ENCODE assay signal across 21 mouse cellular contexts in genomic region chr9:54689446-54689845, GRCm38 (mm10). TPM values are rescaled to one million over a fixed set of nuclear protein-coding genes. Genes with fewer than 3 reads are reported as not detected.
DNase-seq lines count a peak whose midpoint lies in the region; ATAC-seq and TF ChIP-seq lines count a peak whose summit lies in the region.
"Had no signal": no experiment of that assay in that cellular context is flagged by ENCODE, and none has a peak within 500 bp of the region (broad histone marks: within the 10 kb centered on the region; RNA-seq: fewer than 3 reads in every experiment).

No protein-coding gene starts in this region.

- no peaks in the 10 kb centered on the region for H3K4me1 ChIP-seq in midbrain, embryonic 11.5 days (ENCODE audit: control insufficient read depth, insufficient read depth, low read length)
- H3K4me1 ChIP-seq in midbrain, embryonic 10.5 days: peaks cover 17% of the 10 kb centered on the region
- H3K4me1 ChIP-seq in midbrain, postnatal 0 days (ENCODE audit: insufficient read depth, low read length): no peaks in the 10 kb centered on the region
- H3K4me1 ChIP-seq in midbrain, embryonic 14.5 days (ENCODE audit: control insufficient read depth, insufficient read depth, low read length): no peaks in the 10 kb centered on the region
- peaks cover 8% of the 10 kb centered on the region for H3K4me1 ChIP-seq in neural tube, embryonic 15.5 days

- H3K36me3 ChIP-seq in midbrain, embryonic 11.5 days (ENCODE audit: control insufficient read depth, insufficient read depth, low read length): no peaks in the 10 kb centered on the region
- H3K36me3 ChIP-seq in midbrain, embryonic 10.5 days: no peaks in the 10 kb centered on the region
- H3K36me3 ChIP-seq in midbrain, postnatal 0 days (ENCODE audit: insufficient read depth, low read length): no peaks in the 10 kb centered on the region
- H3K36me3 ChIP-seq in midbrain, embryonic 14.5 days (ENCODE audit: control insufficient read depth, insufficient read depth, low read length): no peaks in the 10 kb centered on the region
- no peaks in the 10 kb centered on the region for H3K36me3 ChIP-seq in neural tube, embryonic 15.5 days
- H3K36me3 ChIP-seq: G1E had no signal

- H3K9me3 ChIP-seq in midbrain, embryonic 11.5 days (ENCODE audit: control insufficient read depth, low read length): no peaks in the 10 kb centered on the region
- no peaks in the 10 kb centered on the region for H3K9me3 ChIP-seq in midbrain, embryonic 10.5 days (replicated peaks)
- no peaks in the 10 kb centered on the region for H3K9me3 ChIP-seq in midbrain, postnatal 0 days (ENCODE audit: low read length)
- H3K9me3 ChIP-seq in midbrain, embryonic 14.5 days (ENCODE audit: control insufficient read depth, low read length): no peaks in the 10 kb centered on the region
- H3K9me3 ChIP-seq in neural tube, embryonic 15.5 days (replicated peaks): no peaks in the 10 kb centered on the region
- H3K9me3 ChIP-seq: G1E had no signal

- H3K9ac ChIP-seq in midbrain, embryonic 11.5 days (ENCODE audit: low read length): no peak overlapping the region
- no peak overlapping the region for H3K9ac ChIP-seq in midbrain, postnatal 0 days (replicated peaks; ENCODE audit: low read length, poor library complexity, severe bottlenecking)
- no peak overlapping the region for H3K9ac ChIP-seq in midbrain, embryonic 14.5 days (replicated peaks; ENCODE audit: low read length)
- H3K9ac ChIP-seq in neural tube, embryonic 15.5 days (replicated peaks): no peak overlapping the region

- TF ChIP-seq CTCF in midbrain, postnatal 0 days (IDR thresholded peaks at IDR 0.05): no peak

- peaks cover 4% of the 10 kb centered on the region; the same call in 1 of the 2 replicates for H3K27me3 ChIP-seq in midbrain, embryonic 11.5 days (ENCODE audit: control insufficient read depth, insufficient read depth, low read length)
- H3K27me3 ChIP-seq in midbrain, embryonic 10.5 days (ENCODE audit: low read depth, poor library complexity, severe bottlenecking): peaks cover 13% of the 10 kb centered on the region
- H3K27me3 ChIP-seq in midbrain, postnatal 0 days (ENCODE audit: insufficient read depth, low read length): no peaks in the 10 kb centered on the region
- 0 out of 2 replicates have a peak, but pooled peaks cover 6% of the 10 kb centered on the region for H3K27me3 ChIP-seq in midbrain, embryonic 14.5 days (ENCODE audit: control insufficient read depth, insufficient read depth, low read length)
- H3K27me3 ChIP-seq in neural tube, embryonic 15.5 days (replicated peaks): peaks cover 2% of the 10 kb centered on the region; the same call in 1 of the 2 replicates

- ATAC-seq in midbrain, embryonic 11.5 days (ENCODE audit: low FRiP score): no peak
- ATAC-seq in midbrain, postnatal 0 days (ENCODE audit: low FRiP score): no peak
- ATAC-seq in midbrain, embryonic 14.5 days (ENCODE audit: low FRiP score, low TSS enrichment): no peak
- ATAC-seq in neural tube, embryonic 15.5 days (ENCODE audit: low FRiP score): no peak
- ATAC-seq: activated CD4-positive, CD25-positive, alpha-beta regulatory T cell, adult 4 months; CD4-positive, CD25-positive, alpha-beta regulatory T cell, adult 4 months; Patski had no signal

- WGBS in midbrain, embryonic 11.5 days: 81% methylated on average over 8 of the region's 8 CpGs
- 84% methylated on average over 8 of the region's 8 CpGs for WGBS in midbrain, embryonic 10.5 days
- WGBS in midbrain, postnatal 0 days: 73% methylated on average over 8 of the region's 8 CpGs
- WGBS in midbrain, embryonic 14.5 days: 78% methylated on average over 8 of the region's 8 CpGs
- 63% methylated on average over 8 of the region's 8 CpGs for WGBS in neural tube, embryonic 15.5 days

- no peak overlapping the region for H3K4me3 ChIP-seq in midbrain, embryonic 11.5 days (ENCODE audit: low read depth, low read length)
- no peak overlapping the region for H3K4me3 ChIP-seq in midbrain, embryonic 10.5 days
- H3K4me3 ChIP-seq in midbrain, postnatal 0 days (ENCODE audit: low read depth, low read length): no peak overlapping the region
- no peak overlapping the region for H3K4me3 ChIP-seq in midbrain, embryonic 14.5 days (replicated peaks; ENCODE audit: low read depth, low read length)
- no peak overlapping the region for H3K4me3 ChIP-seq in neural tube, embryonic 15.5 days (replicated peaks)

- peak; percentile 89 for DNase-seq in heart, adult 11 months
- DNase-seq in heart, adult 9 months (ENCODE audit: low spot score in 2 of 2): no peak
- peak; percentile 80 for DNase-seq in midbrain, embryonic 11.5 days (ENCODE audit: low spot score, missing footprints)
- no peak for DNase-seq in midbrain, embryonic 10.5 days (ENCODE audit: low spot score)
- no peak for DNase-seq in midbrain, postnatal 0 days (ENCODE audit: low spot score)
- DNase-seq in midbrain, embryonic 14.5 days: no peak
- DNase-seq in neural tube, embryonic 10.5 days (ENCODE audit: extremely low spot score, low spot score): no peak
- DNase-seq: adrenal gland, adult 2 months; adrenal gland, adult 8-10 months; adrenal gland, postnatal 10 days; adrenal gland, postnatal 14 days; adrenal gland, postnatal 25 days; adrenal gland, postnatal 36 days; B cell, adult 2 months; cerebellum, adult 11 months; cerebellum, adult 11-12 months had no signal

- H3K4me2 ChIP-seq in midbrain, embryonic 11.5 days: no peak overlapping the region
- H3K4me2 ChIP-seq in midbrain, postnatal 0 days (ENCODE audit: low read depth, low read length, poor library complexity, severe bottlenecking): 0 out of 2 replicates have a peak overlapping the region, but pooled peaks have one; percentile 2
- no peak overlapping the region for H3K4me2 ChIP-seq in midbrain, embryonic 14.5 days (ENCODE audit: low read length)
- 0 out of 2 replicates have a peak overlapping the region, but pooled peaks have one; percentile 7 for H3K4me2 ChIP-seq in neural tube, embryonic 15.5 days

- no peak overlapping the region for H3K27ac ChIP-seq in midbrain, embryonic 11.5 days (ENCODE audit: low read depth, low read length)
- no peak overlapping the region for H3K27ac ChIP-seq in midbrain, embryonic 10.5 days (replicated peaks)
- H3K27ac ChIP-seq in midbrain, postnatal 0 days (ENCODE audit: low read depth, low read length): no peak overlapping the region
- no peak overlapping the region for H3K27ac ChIP-seq in midbrain, embryonic 14.5 days (replicated peaks; ENCODE audit: low read depth, low read length)
- H3K27ac ChIP-seq in neural tube, embryonic 15.5 days (replicated peaks): no peak overlapping the region

RNA-seq across cellular contexts. Expression of gene Dnaja4, which starts 9.2 kb away (rescaled TPM):
- polyA plus RNA-seq in midbrain, embryonic 11.5 days (2014; fragmentation: Nextera tagmentation; extraction: Ambion mirVana): 4.0 and 4.7 TPM in 2 replicates
- polyA plus RNA-seq in midbrain, embryonic 10.5 days (2016; fragmentation: Nextera tagmentation; extraction: Ambion mirVana): 3.1 and 3.2 TPM in 2 replicates
- total RNA-seq in midbrain, postnatal 0 days (2014; rRNA removed): 5.4 and 7.7 TPM in 2 replicates
- 6.7 and 8.0 TPM in 2 replicates for polyA plus RNA-seq in midbrain, postnatal 0 days (2015; fragmentation: Nextera tagmentation; extraction: Ambion mirVana)
- 5.0 TPM in 2 replicates for polyA plus RNA-seq in midbrain, embryonic 14.5 days (2014; fragmentation: Nextera tagmentation; extraction: Ambion mirVana)
- 7.5 and 8.0 TPM in 2 replicates for polyA plus RNA-seq in neural tube, embryonic 15.5 days (2015; fragmentation: Nextera tagmentation; extraction: Ambion mirVana)
- polyA plus RNA-seq: G1E had no signal

RNA-seq across cellular contexts. Expression of gene Acsbg1, which starts 27.8 kb away (rescaled TPM):
- 9.9 and 11.0 TPM in 2 replicates for polyA plus RNA-seq in midbrain, embryonic 11.5 days (2014; fragmentation: Nextera tagmentation; extraction: Ambion mirVana)
- polyA plus RNA-seq in midbrain, embryonic 10.5 days (2016; fragmentation: Nextera tagmentation; extraction: Ambion mirVana): 7.4 and 12.9 TPM in 2 replicates
- total RNA-seq in midbrain, postnatal 0 days (2014; rRNA removed): 54.7 and 69.9 TPM in 2 replicates
- polyA plus RNA-seq in midbrain, postnatal 0 days (2015; fragmentation: Nextera tagmentation; extraction: Ambion mirVana): 42.8 and 49.7 TPM in 2 replicates
- 14.7 and 16.8 TPM in 2 replicates for polyA plus RNA-seq in midbrain, embryonic 14.5 days (2014; fragmentation: Nextera tagmentation; extraction: Ambion mirVana)
- 39.1 and 40.9 TPM in 2 replicates for polyA plus RNA-seq in neural tube, embryonic 15.5 days (2015; fragmentation: Nextera tagmentation; extraction: Ambion mirVana)

RNA-seq across cellular contexts. Expression of gene Wdr61, which starts 44.9 kb away (rescaled TPM):
- 179 and 181 TPM in 2 replicates for polyA plus RNA-seq in midbrain, embryonic 11.5 days (2014; fragmentation: Nextera tagmentation; extraction: Ambion mirVana)
- 168 and 188 TPM in 2 replicates for polyA plus RNA-seq in midbrain, embryonic 10.5 days (2016; fragmentation: Nextera tagmentation; extraction: Ambion mirVana)
- 43.7 and 47.3 TPM in 2 replicates for total RNA-seq in midbrain, postnatal 0 days (2014; rRNA removed)
- polyA plus RNA-seq in midbrain, postnatal 0 days (2015; fragmentation: Nextera tagmentation; extraction: Ambion mirVana): 83.9 and 86.3 TPM in 2 replicates
- 111 and 114 TPM in 2 replicates for polyA plus RNA-seq in midbrain, embryonic 14.5 days (2014; fragmentation: Nextera tagmentation; extraction: Ambion mirVana)
- polyA plus RNA-seq in neural tube, embryonic 15.5 days (2015; fragmentation: Nextera tagmentation; extraction: Ambion mirVana): 79.1 and 91.7 TPM in 2 replicates

Comparison
In these comparisons a context has a peak if more than half of its experiments do, and no peak if none do; other contexts are left out.
1. DNase-seq: peak in heart, adult 11 months (single experiment) and midbrain, embryonic 11.5 days (single experiment); none in heart, adult 9 months (0 of 2), midbrain, embryonic 10.5 days (single experiment), midbrain, postnatal 0 days (single experiment), midbrain, embryonic 14.5 days (single experiment) and neural tube, embryonic 10.5 days (single experiment).
2. H3K4me2 ChIP-seq: peak in midbrain, postnatal 0 days (single experiment) and neural tube, embryonic 15.5 days (single experiment); none in midbrain, embryonic 11.5 days (single experiment) and midbrain, embryonic 14.5 days (single experiment).